Mouse (Mus musculus): ENCODE data around the gene Rai14. TPM values are rescaled to one million over a fixed set of nuclear protein-coding genes. Genes with fewer than 3 reads are reported as not detected.

Gene Rai14
- total and polyA plus RNA-seq, 3 experiments, result not detected

GRCm38 (mm10) chr15:10713181-10713625 is 1.2 kb downstream of the Rai14 start:
- Histone ChIP-seq H3K27ac (ENCODE audit: control insufficient read depth, low read depth, low read length) (no peak overlapping the region), H3K9me3 (replicated peaks; ENCODE audit: insufficient read depth, low read length) (no peaks in the 10 kb centered on the region), H3K27me3 (ENCODE audit: control insufficient read depth in 1 of 2, insufficient read depth in 2 of 2, low read length in 2 of 2) (no peaks in the 10 kb centered on the region), H3K79me2 (ENCODE audit: control insufficient read depth, insufficient read depth, low read length, poor library complexity) (no peaks in the 10 kb centered on the region), H3K9ac (ENCODE audit: control insufficient read depth, low read depth, low read length, poor library complexity, severe bottlenecking) (no peak overlapping the region), H3K4me3 (ENCODE audit: control insufficient read depth in 1 of 2, insufficient read depth in 1 of 2, low read depth in 2 of 2, low read length in 2 of 2) (no peak overlapping the region), H3K36me3 (ENCODE audit: control insufficient read depth in 1 of 2, insufficient read depth in 2 of 2, low read length in 2 of 2) (no peaks in the 10 kb centered on the region), H3K4me1 (ENCODE audit: control insufficient read depth in 1 of 2, insufficient read depth in 2 of 2, low read length in 2 of 2) (no peaks in the 10 kb centered on the region)
- TF ChIP-seq ETS1 (IDR thresholded peaks at IDR 0.05; ENCODE audit: low read depth, low read length), result no peak
- no peak for DNase-seq (ENCODE audit: low read depth, low spot score)

- Histone ChIP-seq H3K27me3 (ENCODE audit: control insufficient read depth in 1 of 2, insufficient read depth in 2 of 2, low read length in 2 of 2) (no peaks in the 10 kb centered on the region), H3K9me3 (replicated peaks; ENCODE audit: insufficient read depth, low read length) (no peaks in the 10 kb centered on the region), H3K27ac (ENCODE audit: control insufficient read depth, low read depth, low read length) (no peak overlapping the region), H3K4me3 (ENCODE audit: control insufficient read depth in 1 of 2, insufficient read depth in 1 of 2, low read depth in 2 of 2, low read length in 2 of 2) (no peak overlapping the region), H3K79me2 (ENCODE audit: control insufficient read depth, insufficient read depth, low read length, poor library complexity) (no peaks in the 10 kb centered on the region), H3K4me1 (ENCODE audit: control insufficient read depth in 1 of 2, insufficient read depth in 2 of 2, low read length in 2 of 2) (no peaks in the 10 kb centered on the region), H3K36me3 (ENCODE audit: control insufficient read depth in 1 of 2, insufficient read depth in 2 of 2, low read length in 2 of 2) (no peaks in the 10 kb centered on the region), H3K9ac (ENCODE audit: control insufficient read depth, low read depth, low read length, poor library complexity, severe bottlenecking) (no peak overlapping the region)
- TF ChIP-seq NRF1 (IDR thresholded peaks at IDR 0.05; ENCODE audit: insufficient read depth, low read depth, low read length, poor library complexity, severe bottlenecking) (no peak), ELF1 (IDR thresholded peaks at IDR 0.05; ENCODE audit: low read depth, low read length) (no peak), NELFE (IDR thresholded peaks at IDR 0.05; ENCODE audit: low read depth, low read length) (no peak), EP300 (IDR thresholded peaks at IDR 0.05; ENCODE audit: low read depth in 1 of 2, low read length in 2 of 2) (no peak), ZKSCAN1 (IDR thresholded peaks at IDR 0.05; ENCODE audit: low read depth, low read length) (no peak), MAX (IDR thresholded peaks at IDR 0.05; ENCODE audit: low read length) (no peak), TAL1 (IDR thresholded peaks at IDR 0.05; ENCODE audit: low read length) (no peak)
- DNase-seq (ENCODE audit: low read depth, low spot score), result no peak
Measured at GRCm38 (mm10) chr15:10712288-10712687, 2.1 kb downstream of the Rai14 start.

GRCm38 (mm10) chr15:10711231-10711630 is 3.2 kb downstream of the Rai14 start:
- H3K9ac ChIP-seq (ENCODE audit: control insufficient read depth, low read depth, low read length, poor library complexity, severe bottlenecking), result no peak overlapping the region

More at GRCm38 (mm10) chr15:10711231-10711630, 3.2 kb downstream of the Rai14 start:
- no peak overlapping the region for H3K4me3 ChIP-seq (ENCODE audit: control insufficient read depth in 1 of 2, insufficient read depth in 1 of 2, low read depth in 2 of 2, low read length in 2 of 2)
- H3K27me3 ChIP-seq (ENCODE audit: control insufficient read depth in 1 of 2, insufficient read depth in 2 of 2, low read length in 2 of 2), result no peaks in the 10 kb centered on the region
- no peaks in the 10 kb centered on the region for H3K79me2 ChIP-seq (ENCODE audit: control insufficient read depth, insufficient read depth, low read length, poor library complexity)
- no peak overlapping the region for H3K27ac ChIP-seq (ENCODE audit: control insufficient read depth, low read depth, low read length)
- H3K9me3 ChIP-seq (replicated peaks; ENCODE audit: insufficient read depth, low read length), result no peaks in the 10 kb centered on the region
- DNase-seq (ENCODE audit: low read depth, low spot score), result no peak
- TF ChIP-seq TBP (IDR thresholded peaks at IDR 0.05; ENCODE audit: low read depth, low read length) (no peak), POLR2AphosphoS5 (IDR thresholded peaks at IDR 0.05; ENCODE audit: borderline replicate concordance, low read depth, low read length) (no peak), POLR2A (IDR thresholded peaks at IDR 0.05; ENCODE audit: control insufficient read depth in 1 of 2, insufficient read depth in 1 of 2, low read depth in 1 of 2, low read length in 2 of 2, poor library complexity in 1 of 2) (no peak), EP300 (IDR thresholded peaks at IDR 0.05; ENCODE audit: low read depth in 1 of 2, low read length in 2 of 2) (no peak), CHD1 (IDR thresholded peaks at IDR 0.05; ENCODE audit: low read depth, low read length) (no peak), RAD21 (IDR thresholded peaks at IDR 0.05; ENCODE audit: low read depth, low read length) (no peak)
- no peaks in the 10 kb centered on the region for H3K36me3 ChIP-seq (ENCODE audit: control insufficient read depth in 1 of 2, insufficient read depth in 2 of 2, low read length in 2 of 2)
- no peaks in the 10 kb centered on the region for H3K4me1 ChIP-seq (ENCODE audit: control insufficient read depth in 1 of 2, insufficient read depth in 2 of 2, low read length in 2 of 2)

Data from MEL (cell line).